Mouse (Mus musculus): ENCODE data around the gene Dcaf4.

Gene Dcaf4

DNA sequence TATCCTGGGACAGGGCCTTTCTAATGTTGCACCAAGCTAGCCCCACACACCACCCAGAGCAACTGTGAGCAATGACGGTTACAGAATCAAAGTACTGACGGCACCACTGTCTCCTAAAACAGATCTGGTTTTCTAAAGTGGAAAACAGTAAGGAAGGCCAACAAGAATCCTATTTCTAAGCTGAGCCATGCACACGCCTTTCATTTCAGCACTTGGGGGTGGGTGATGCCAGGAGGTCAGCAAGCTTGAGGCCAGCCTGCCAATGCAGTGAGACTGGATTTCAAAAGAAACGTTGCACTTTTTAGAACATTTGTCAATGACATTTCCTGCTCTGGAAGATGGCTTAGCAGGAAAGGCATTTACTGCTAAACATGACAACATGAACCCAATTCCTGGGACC is 33.5 kb downstream of the Dcaf4 start:
- no peak for DNase-seq

DNA sequence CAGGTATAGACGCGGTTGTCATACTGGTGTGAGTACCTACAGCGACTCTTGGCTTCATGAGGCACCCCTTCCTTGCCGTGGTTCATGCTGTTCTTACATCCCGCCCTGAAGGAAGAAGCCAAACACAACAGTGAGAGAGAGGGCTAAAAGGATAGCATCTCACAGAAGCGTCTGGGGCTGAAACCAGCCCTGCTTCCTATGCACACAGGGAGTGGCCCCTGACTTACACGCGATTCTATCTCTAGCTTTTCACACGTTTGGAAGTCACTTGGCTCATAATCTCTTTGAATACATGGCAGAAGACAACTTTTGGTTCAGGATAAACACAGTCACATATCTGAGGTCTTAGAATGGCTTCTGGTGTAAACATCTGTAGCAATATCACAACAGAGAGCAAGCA is 35.3 kb downstream of the Dcaf4 start:
- DNase-seq: no peak

DNA sequence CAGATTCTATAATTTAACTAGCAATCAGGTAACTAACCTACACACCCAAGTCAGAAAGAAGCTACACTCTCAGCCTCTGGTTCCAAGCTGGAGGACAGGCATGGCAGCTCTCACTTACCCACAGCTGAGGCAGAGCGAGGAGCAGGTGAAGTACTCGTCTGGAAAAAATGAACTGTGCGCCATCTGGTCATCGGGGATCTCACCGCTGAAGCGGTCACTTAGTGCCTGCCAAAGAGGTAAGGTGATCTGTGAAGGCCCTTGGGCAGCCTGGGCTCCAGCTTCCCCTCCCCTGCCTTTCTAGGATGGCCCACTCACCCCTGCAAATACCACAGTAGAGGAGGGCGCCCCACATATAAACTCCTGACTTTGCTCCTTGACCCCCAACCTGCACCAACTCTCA is 38.2 kb downstream of the Dcaf4 start:
- DNase-seq: no peak

DNA sequence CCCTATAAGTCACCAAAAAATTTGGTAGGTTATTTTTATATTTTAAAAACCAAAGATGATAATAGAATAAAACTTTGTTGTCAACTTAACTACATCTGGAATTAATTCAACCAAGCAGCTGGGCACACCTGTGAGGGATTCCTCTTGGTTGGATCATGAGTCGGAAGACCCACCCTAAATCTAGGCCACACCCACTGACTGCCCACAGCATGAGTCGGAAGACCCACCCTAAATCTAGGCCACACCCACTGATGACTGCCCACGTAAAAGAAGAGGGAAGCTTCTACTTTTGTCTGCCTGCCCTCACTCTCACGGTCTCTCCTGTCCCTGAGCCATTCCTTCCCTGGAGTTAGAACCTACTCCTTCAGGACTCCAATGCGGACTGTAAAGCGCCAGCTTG is 39.9 kb downstream of the Dcaf4 start:
- DNase-seq: no peak

DNA sequence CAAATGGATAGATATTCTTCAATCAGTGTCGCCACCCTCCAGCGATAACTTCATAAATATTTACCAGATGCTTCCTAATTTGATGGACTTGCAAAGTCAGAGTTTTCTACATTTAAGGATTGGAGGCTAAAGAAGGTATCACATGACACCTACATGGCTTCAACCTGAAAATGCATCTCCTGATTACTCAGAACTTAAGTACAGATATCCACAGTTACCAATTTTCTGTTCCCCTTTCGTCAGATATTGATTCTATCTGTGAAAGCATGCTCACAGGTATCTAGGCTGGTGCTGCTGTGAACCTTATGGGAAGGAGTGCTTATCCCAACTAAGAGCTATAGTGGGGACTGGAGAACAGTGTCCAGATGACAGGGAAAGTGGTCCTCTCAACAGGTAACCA is 42.3 kb downstream of the Dcaf4 start:
- no peak for DNase-seq

DNA sequence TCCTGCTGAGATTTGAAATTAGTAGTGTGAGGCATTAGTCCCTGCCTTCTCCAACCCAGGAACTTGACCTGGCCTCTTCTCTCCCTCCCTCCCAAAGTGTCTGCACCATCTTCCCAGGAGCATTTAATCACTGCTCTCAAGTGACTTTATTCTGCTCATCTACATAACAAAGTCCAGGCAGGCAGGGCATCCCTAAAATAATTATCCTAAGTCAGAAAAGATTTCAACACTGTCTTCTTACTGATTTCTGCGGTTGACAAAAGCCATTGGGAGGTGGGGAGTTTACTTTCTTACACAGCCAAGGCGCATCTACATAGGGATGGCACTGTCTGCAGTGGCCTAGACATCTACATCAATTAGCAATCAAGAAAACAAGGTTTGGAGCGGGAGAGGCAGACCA is 49.6 kb downstream of the Dcaf4 start:
- DNase-seq: no peak

DNA sequence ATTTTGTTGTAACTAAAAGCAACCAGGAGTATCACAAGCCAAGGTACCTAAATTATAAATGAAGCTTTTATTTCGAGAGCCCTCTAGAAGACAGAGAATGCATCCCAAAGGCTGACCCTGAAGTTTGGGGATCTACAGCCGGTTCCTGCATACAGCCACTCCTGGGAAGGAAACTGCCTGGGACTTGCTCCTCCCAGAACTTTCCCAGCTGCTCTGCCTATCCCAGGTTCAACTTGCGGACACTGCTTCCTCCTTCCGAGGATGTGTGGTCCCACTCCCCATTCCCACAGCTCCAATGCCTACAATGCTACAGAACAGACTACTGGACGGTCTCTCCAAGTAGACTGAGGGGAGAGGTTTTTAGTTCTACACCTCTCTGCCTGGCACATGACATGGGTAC is 52.5 kb downstream of the Dcaf4 start:
- peak; percentile 23 to 46 for DNase-seq

DNA sequence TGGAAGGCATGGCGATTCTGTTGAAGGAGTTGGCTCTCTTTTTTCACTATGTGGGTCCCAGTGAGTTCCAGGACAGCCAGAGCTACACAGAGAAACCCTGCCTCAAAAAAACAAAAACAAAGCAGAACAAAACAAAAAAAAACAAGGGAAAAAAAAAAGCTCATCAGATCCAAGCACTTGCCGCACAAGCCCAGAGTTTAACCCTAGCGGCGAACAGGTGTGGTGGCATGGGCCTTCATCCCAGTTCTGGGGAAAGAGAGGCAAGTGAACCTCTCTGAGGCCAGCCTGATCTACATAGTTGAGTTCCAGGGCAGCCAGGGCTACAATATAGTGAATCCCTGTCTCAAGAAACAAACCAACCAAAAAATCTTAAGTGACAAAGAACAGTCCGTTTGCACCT is 57.2 kb downstream of the Dcaf4 start:
- no peak for DNase-seq

DNA sequence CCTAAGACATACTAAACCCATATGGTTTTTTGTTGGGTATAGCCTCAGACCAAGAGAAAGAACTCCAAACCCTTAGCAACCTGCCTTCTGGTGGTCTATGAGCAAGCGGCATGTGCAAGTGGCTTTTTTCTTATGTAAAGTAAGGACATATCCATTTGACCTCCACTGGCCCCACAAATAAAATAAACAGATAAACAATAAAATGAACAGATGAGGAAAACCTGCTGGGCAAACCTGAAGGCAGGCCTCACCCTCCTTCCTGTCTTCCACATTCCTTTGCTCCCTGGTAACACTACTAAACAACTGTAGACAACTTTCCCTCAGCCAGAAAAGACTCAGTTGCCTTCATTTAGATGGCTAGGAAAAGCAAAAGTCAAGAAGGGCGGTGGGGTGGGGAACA is 58.1 kb downstream of the Dcaf4 start:
- DNase-seq: no peak

DNA sequence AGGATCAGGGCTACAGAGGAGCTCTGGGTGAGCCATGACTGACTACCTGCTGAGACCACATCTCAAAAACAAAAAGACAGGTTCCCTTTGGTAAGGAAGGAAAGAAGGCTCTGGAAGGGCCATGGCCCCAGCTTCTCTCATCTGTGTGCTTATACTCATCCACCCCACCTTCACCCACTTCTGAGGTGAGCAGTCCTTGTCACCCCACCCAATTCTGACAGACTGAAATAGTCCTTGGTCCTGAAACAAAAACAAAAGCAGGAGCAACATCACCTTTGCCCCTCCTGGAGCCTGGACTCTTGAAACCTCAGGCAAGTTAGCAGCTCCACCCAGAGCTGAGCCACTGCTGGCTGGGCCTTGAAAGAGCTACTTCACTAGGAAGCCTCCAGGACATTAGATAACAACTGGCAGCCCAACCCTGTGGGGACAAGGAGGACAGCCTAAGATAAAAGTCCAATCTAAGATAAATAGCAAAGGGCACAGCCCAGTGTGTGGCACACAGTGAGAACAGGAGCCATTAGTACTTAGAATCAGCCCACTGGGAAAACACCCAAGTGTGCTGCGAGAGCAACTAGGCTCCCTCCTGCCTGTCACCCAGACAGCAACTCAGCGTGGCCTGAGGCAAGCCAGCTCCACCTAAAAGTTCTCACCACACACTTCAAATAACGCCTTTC is 58.8 kb downstream of the Dcaf4 start:
- DNase-seq: peak in 1 of 2 experiments; percentile 25

DNA sequence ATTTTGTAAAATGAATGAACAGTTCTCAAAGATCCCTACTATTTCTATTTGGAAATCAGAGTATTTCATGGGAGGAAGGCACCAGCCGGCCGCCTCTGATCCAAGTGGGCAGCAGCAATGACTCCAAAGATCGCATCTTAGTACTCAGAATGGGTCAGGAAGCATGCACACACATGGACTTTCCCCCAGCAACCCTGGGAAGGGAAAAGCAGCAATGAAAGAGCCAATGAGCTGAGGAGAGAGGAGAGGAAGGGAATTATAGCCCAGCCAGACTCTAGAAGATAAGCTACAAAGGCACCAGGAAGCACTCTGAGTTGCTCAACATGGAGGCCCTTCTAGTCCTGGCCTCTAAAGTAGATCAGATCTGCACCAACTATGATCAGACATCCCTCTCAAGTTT is 60.0 kb downstream of the Dcaf4 start:
- DNase-seq: peak in 1 of 2 experiments; percentile 11

DNA sequence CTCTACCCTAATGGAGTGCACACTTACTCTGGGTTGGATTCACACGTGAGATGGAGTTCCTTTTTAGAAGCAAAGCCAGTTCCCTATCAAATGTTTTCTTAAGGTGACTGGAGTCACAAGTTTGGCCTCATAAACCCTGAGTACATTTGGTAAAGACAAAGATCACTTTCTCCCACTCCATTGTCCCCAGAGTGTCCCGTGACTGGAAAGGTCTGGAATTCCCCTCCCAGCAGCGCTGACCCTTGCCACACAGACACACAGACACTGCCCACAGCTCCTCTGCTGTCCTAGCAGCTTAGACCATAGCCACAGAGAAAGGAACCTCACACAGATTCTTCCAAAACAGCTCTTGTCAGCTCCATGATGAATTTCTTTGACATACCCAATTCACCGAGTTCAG is 61.8 kb downstream of the Dcaf4 start:
- peak in 1 of 2 experiments; percentile 20 for DNase-seq

DNA sequence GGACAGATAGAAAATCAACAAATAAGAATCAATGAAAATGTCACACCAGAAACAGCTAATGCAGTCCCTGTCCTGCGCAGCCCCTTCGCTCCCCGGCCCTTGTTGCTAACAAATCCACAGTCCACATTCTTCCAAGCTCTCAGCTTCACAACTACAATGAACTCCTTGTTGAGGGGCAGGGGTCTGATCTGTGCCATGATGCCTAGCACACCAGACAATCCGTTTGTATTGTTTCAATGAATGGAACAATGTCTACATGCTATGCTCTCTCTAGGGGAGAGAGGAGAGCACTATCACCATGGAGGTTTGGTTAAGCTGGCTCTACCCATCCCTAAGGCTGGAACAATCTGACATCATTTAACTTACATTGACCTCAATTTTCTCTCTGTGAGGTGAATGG is 62.5 kb downstream of the Dcaf4 start:
- DNase-seq: no peak

DNA sequence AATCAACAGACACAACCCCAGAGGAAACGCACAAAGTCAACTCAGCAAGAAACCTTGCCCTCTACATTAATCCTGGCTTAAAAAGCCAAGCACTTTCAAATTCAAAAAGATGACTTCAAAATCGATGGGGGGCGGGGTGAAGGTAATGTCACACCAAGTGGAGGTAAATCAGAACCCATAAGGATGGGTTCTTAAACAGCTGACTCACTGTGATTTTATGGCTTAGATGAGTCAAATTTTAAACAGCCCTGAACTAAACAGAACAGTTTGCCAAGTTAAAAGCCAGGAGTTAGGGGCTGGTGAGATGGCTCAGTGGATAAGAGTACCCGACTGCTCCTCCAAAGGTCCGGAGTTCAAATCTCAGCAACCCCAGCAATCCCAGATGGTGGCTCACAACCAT is 66.4 kb downstream of the Dcaf4 start:
- DNase-seq: no peak

Data from kidney, postnatal 4 days (tissue).